Mouse (Mus musculus): ENCODE measurements around the gene Gm10799. TPM values are rescaled to one million over a fixed set of nuclear protein-coding genes. Genes with fewer than 3 reads are reported as not detected.

Gm10799 gene
- polyA plus RNA-seq, 1 experiment from 2014 or later: not detected

GRCm38 (mm10) chr2:104058381-104058780 is 10.0 kb downstream of the Gm10799 start:
- Histone ChIP-seq H3K9ac (ENCODE audit: low read depth, low read length) (no peak overlapping the region), H3K4me2 (replicated peaks; ENCODE audit: low read depth) (no peak overlapping the region), H3K9me3 (ENCODE audit: control insufficient read depth) (no peaks in the 10 kb centered on the region), H3K4me3 (ENCODE audit: low read depth, low read length) (no peak overlapping the region), H3K36me3 (ENCODE audit: control insufficient read depth, insufficient read depth) (peaks cover 36% of the 10 kb centered on the region), H3K4me1 (replicated peaks; ENCODE audit: control insufficient read depth, insufficient read depth, low read length) (no peaks in the 10 kb centered on the region), H3K27me3 (replicated peaks; ENCODE audit: control insufficient read depth, insufficient read depth, low read length) (no peaks in the 10 kb centered on the region), H3K27ac (ENCODE audit: low read depth, low read length) (no peak overlapping the region)
- no peak for ATAC-seq
- no peak for TF ChIP-seq CTCF (IDR thresholded peaks at IDR 0.05; ENCODE audit: low read depth)
- WGBS: 80% methylated on average over 1 of the region's 1 CpGs

DNA sequence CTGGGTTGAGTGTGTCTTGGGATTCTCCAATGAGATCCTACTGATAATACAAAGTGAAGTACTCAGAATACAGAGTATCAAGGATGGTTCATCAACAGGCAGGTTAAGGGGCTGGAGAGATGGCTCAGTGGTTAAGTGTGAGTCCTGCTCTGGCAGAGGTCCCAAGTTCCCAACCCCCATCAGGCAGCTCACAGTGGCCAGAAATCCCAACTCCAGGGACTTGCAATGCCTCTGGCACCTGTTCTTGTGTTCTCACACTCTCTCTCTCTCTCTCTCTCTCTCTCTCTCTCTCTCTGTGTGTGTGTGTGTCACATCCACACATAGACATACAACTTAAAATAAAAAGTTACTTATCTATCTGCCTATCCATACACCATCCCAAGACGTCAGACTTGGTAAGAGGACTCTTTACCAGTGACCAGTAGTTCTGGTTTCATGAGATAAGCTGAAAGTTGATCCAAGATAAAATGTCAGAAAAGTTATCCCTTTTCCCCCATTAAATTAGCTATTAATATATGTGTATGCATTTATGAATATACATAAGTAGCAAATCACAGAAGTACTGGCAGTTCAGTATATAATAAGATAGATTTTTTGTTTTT is 23.8 kb downstream of the Gm10799 start:
- H3K9me3 ChIP-seq (ENCODE audit: control insufficient read depth): no peaks in the 10 kb centered on the region
- H3K4me3 ChIP-seq (ENCODE audit: low read depth, low read length): no peak overlapping the region
- WGBS: 79% methylated on average over 1 of the region's 1 CpGs
- no peak for TF ChIP-seq CTCF (IDR thresholded peaks at IDR 0.05; ENCODE audit: low read depth)
- H3K4me2 ChIP-seq (replicated peaks; ENCODE audit: low read depth): no peak overlapping the region
- H3K9ac ChIP-seq (ENCODE audit: low read depth, low read length): no peak overlapping the region
- no peak overlapping the region for H3K27ac ChIP-seq (ENCODE audit: low read depth, low read length)
- ATAC-seq: no peak
- H3K27me3 ChIP-seq (replicated peaks; ENCODE audit: control insufficient read depth, insufficient read depth, low read length): no peaks in the 10 kb centered on the region
- peaks cover 27% of the 10 kb centered on the region for H3K36me3 ChIP-seq (ENCODE audit: control insufficient read depth, insufficient read depth)
- no peaks in the 10 kb centered on the region for H3K4me1 ChIP-seq (replicated peaks; ENCODE audit: control insufficient read depth, insufficient read depth, low read length)

- Histone ChIP-seq H3K9me3 (ENCODE audit: control insufficient read depth) (no peaks in the 10 kb centered on the region), H3K27me3 (replicated peaks; ENCODE audit: control insufficient read depth, insufficient read depth, low read length) (no peaks in the 10 kb centered on the region), H3K9ac (ENCODE audit: low read depth, low read length) (no peak overlapping the region), H3K27ac (ENCODE audit: low read depth, low read length) (no peak overlapping the region; the same call in 1 of the 2 replicates), H3K4me3 (ENCODE audit: low read depth, low read length) (no peak overlapping the region), H3K36me3 (ENCODE audit: control insufficient read depth, insufficient read depth) (peaks cover 30% of the 10 kb centered on the region), H3K4me1 (replicated peaks; ENCODE audit: control insufficient read depth, insufficient read depth, low read length) (no peaks in the 10 kb centered on the region), H3K4me2 (replicated peaks; ENCODE audit: low read depth) (no peak overlapping the region)
- no peak for TF ChIP-seq CTCF (IDR thresholded peaks at IDR 0.05; ENCODE audit: low read depth)
- 36% methylated on average over 5 of the region's 5 CpGs for WGBS
- ATAC-seq: no peak
These were observed 24.5 kb downstream of the Gm10799 start for GRCm38 (mm10) chr2:104043624-104044478.

DNA sequence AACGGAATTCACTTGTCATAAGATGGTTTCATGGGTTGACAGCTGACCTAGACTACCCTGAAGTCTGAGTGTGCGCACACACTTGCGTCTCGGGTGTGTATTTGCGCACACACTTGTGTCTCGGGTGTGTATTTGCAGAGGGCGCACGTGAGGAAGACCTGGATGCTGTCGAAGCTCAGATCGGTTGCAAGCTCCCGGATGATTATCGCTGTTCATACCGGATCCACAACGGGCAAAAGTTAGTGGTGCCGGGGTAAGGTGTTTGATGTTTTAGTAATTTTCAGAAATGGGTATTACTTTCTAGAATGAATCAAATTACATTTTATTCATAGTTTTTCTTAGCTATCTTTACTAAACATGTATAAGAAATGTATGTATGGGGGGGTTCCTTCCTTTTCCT is 25.6 kb downstream of the Gm10799 start:
- no peak for TF ChIP-seq CTCF (IDR thresholded peaks at IDR 0.05; ENCODE audit: low read depth)
- H3K4me3 ChIP-seq (ENCODE audit: low read depth, low read length): no peak overlapping the region
- no peak overlapping the region for H3K4me2 ChIP-seq (replicated peaks; ENCODE audit: low read depth)
- no peaks in the 10 kb centered on the region for H3K4me1 ChIP-seq (replicated peaks; ENCODE audit: control insufficient read depth, insufficient read depth, low read length)
- H3K36me3 ChIP-seq (ENCODE audit: control insufficient read depth, insufficient read depth): peaks cover 26% of the 10 kb centered on the region
- 93% methylated on average over 15 of the region's 15 CpGs for WGBS
- ATAC-seq: no peak
- H3K9ac ChIP-seq (ENCODE audit: low read depth, low read length): no peak overlapping the region
- no peaks in the 10 kb centered on the region for H3K9me3 ChIP-seq (ENCODE audit: control insufficient read depth)
- no peaks in the 10 kb centered on the region for H3K27me3 ChIP-seq (replicated peaks; ENCODE audit: control insufficient read depth, insufficient read depth, low read length)
- no peak overlapping the region for H3K27ac ChIP-seq (ENCODE audit: low read depth, low read length)

GRCm38 (mm10) chr2:104041632-104042031 is 26.7 kb downstream of the Gm10799 start:
- peaks cover 31% of the 10 kb centered on the region for H3K36me3 ChIP-seq (ENCODE audit: control insufficient read depth, insufficient read depth)
- 56% methylated on average over 5 of the region's 5 CpGs for WGBS
- ATAC-seq: no peak

DNA sequence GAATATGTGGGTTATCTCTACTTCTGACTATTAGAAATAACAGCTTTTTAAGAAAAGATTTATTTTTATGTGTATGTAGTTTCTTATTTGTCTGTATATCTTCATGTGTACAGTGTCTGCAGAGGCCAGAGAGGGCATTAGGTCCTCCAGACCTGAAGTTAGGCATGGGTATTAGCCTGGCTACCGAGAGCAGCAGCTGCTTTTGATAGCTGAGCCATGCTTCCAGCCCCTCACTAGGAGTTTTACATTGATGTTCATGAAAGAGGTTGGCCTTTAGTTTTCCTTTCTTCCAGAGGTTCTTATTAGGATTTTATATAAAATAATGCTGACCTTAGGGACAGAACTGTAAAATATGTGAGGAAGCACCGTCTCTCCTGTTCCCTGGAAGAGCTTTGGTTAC is 30.1 kb downstream of the Gm10799 start:
- no peaks in the 10 kb centered on the region for H3K9me3 ChIP-seq (ENCODE audit: control insufficient read depth)
- H3K36me3 ChIP-seq (ENCODE audit: control insufficient read depth, insufficient read depth): peaks cover 32% of the 10 kb centered on the region
- no peak for ATAC-seq
- TF ChIP-seq CTCF (IDR thresholded peaks at IDR 0.05; ENCODE audit: low read depth): no peak
- no peak overlapping the region for H3K9ac ChIP-seq (ENCODE audit: low read depth, low read length)
- no peak overlapping the region for H3K4me2 ChIP-seq (replicated peaks; ENCODE audit: low read depth)
- H3K27ac ChIP-seq (ENCODE audit: low read depth, low read length): no peak overlapping the region
- H3K4me1 ChIP-seq (replicated peaks; ENCODE audit: control insufficient read depth, insufficient read depth, low read length): no peaks in the 10 kb centered on the region
- no peak overlapping the region for H3K4me3 ChIP-seq (ENCODE audit: low read depth, low read length)
- WGBS: 89% methylated on average over 2 of the region's 2 CpGs
- no peaks in the 10 kb centered on the region for H3K27me3 ChIP-seq (replicated peaks; ENCODE audit: control insufficient read depth, insufficient read depth, low read length)

More at GRCm38 (mm10) chr2:104041632-104042031, 26.7 kb downstream of the Gm10799 start:
- no peak overlapping the region for H3K27ac ChIP-seq (ENCODE audit: low read depth, low read length)
- TF ChIP-seq CTCF (IDR thresholded peaks at IDR 0.05; ENCODE audit: low read depth): no peak
- H3K9me3 ChIP-seq (ENCODE audit: control insufficient read depth): no peaks in the 10 kb centered on the region
- no peak overlapping the region for H3K4me3 ChIP-seq (ENCODE audit: low read depth, low read length)
- no peaks in the 10 kb centered on the region for H3K27me3 ChIP-seq (replicated peaks; ENCODE audit: control insufficient read depth, insufficient read depth, low read length)
- H3K9ac ChIP-seq (ENCODE audit: low read depth, low read length): no peak overlapping the region
- no peaks in the 10 kb centered on the region for H3K4me1 ChIP-seq (replicated peaks; ENCODE audit: control insufficient read depth, insufficient read depth, low read length)
- no peak overlapping the region for H3K4me2 ChIP-seq (replicated peaks; ENCODE audit: low read depth)
